10 mouse cellular contexts compared by ENCODE assay signal in genomic region chr13:58090643-58091042, GRCm38 (mm10). TPM values are rescaled to one million over a fixed set of nuclear protein-coding genes. Genes with fewer than 3 reads are reported as not detected.
DNase-seq lines count a peak whose midpoint lies in the region; ATAC-seq lines count a peak whose summit lies in the region.
"Had no signal": no experiment of that assay in that cellular context is flagged by ENCODE, and none has a peak within 500 bp of the region (broad histone marks: within the 10 kb centered on the region; RNA-seq: fewer than 3 reads in every experiment).

No protein-coding gene starts in this region.

- 19% methylated on average over 8 of the region's 8 CpGs for WGBS in hindbrain, embryonic 15.5 days
- WGBS in midbrain, embryonic 15.5 days = 6% methylated on average over 8 of the region's 8 CpGs

- H3K9me3 ChIP-seq in hindbrain, embryonic 15.5 days = no peaks in the 10 kb centered on the region
- no peaks in the 10 kb centered on the region for H3K9me3 ChIP-seq in midbrain, embryonic 15.5 days
- H3K9me3 ChIP-seq: liver, embryonic 15.5 days had no signal

- peak; percentile 89 for ATAC-seq in hindbrain, embryonic 15.5 days (ENCODE audit: low FRiP score, low read depth)
- peak; percentile 96 for ATAC-seq in midbrain, embryonic 15.5 days (replicated peaks)

- no peak overlapping the region for H3K9ac ChIP-seq in hindbrain, embryonic 15.5 days
- H3K9ac ChIP-seq in midbrain, embryonic 15.5 days = peak overlapping the region; percentile 10; the same call in 1 of the 2 replicates
- H3K9ac ChIP-seq: liver, embryonic 15.5 days had no signal

- H3K4me3 ChIP-seq in hindbrain, embryonic 15.5 days = no peak overlapping the region
- no peak overlapping the region for H3K4me3 ChIP-seq in midbrain, embryonic 15.5 days
- H3K4me3 ChIP-seq: liver, embryonic 15.5 days had no signal

- H3K4me1 ChIP-seq in hindbrain, embryonic 15.5 days (replicated peaks) = peaks cover 12% of the 10 kb centered on the region
- peaks cover 19% of the 10 kb centered on the region for H3K4me1 ChIP-seq in midbrain, embryonic 15.5 days
- H3K4me1 ChIP-seq: liver, embryonic 15.5 days had no signal

- no peaks in the 10 kb centered on the region for H3K27me3 ChIP-seq in hindbrain, embryonic 15.5 days
- no peaks in the 10 kb centered on the region for H3K27me3 ChIP-seq in midbrain, embryonic 15.5 days (replicated peaks)
- H3K27me3 ChIP-seq: liver, embryonic 15.5 days had no signal

- H3K27ac ChIP-seq in hindbrain, embryonic 15.5 days (replicated peaks) = peak overlapping the region; percentile 57
- H3K27ac ChIP-seq in midbrain, embryonic 15.5 days = peak overlapping the region; percentile 72
- H3K27ac ChIP-seq: liver, embryonic 15.5 days had no signal

- peak; percentile 69 for DNase-seq in adrenal gland, adult 2 months
- DNase-seq in brain, embryonic 18.5 days (ENCODE audit: low read depth, low spot score) = peak; percentile 71
- DNase-seq in cerebellum, adult 8-10 months = no peak
- DNase-seq in spleen, postnatal 4 days (ENCODE audit: low spot score in 2 of 2) = no peak
- DNase-seq in gastrocnemius, adult 18-20 months (ENCODE audit: low spot score) = no peak
- no peak for DNase-seq in heart, adult 9 months (ENCODE audit: low spot score in 2 of 2)

- peak overlapping the region; percentile 35 for H3K4me2 ChIP-seq in hindbrain, embryonic 15.5 days
- H3K4me2 ChIP-seq in midbrain, embryonic 15.5 days = peak overlapping the region; percentile 40
- H3K4me2 ChIP-seq: liver, embryonic 15.5 days had no signal

- 0 out of 2 replicates have a peak, but pooled peaks cover 2% of the 10 kb centered on the region for H3K36me3 ChIP-seq in hindbrain, embryonic 15.5 days
- no peaks in the 10 kb centered on the region; the same call in 1 of the 2 replicates for H3K36me3 ChIP-seq in midbrain, embryonic 15.5 days (replicated peaks)
- H3K36me3 ChIP-seq: liver, embryonic 15.5 days had no signal

RNA-seq across cellular contexts. Expression of gene Klhl3, which starts 22.7 kb away (rescaled TPM):
- 1 to 10 TPM in 1 of 2 experiments, under 1 TPM in 1; 0.86 to 3.7 TPM for total RNA-seq in adrenal gland, adult 2 months (2021)
- polyA plus RNA-seq in adrenal gland, adult 2 months (2012; rRNA removed) = 0.86 and 1.1 TPM in 2 replicates
- 12.6 and 14.0 TPM in 2 replicates for polyA plus RNA-seq in hindbrain, embryonic 15.5 days (2015; fragmentation: Nextera tagmentation; extraction: Ambion mirVana)
- 12.7 and 14.2 TPM in 2 replicates for polyA plus RNA-seq in midbrain, embryonic 15.5 days (2015; fragmentation: Nextera tagmentation; extraction: Ambion mirVana)
- total RNA-seq in gastrocnemius, adult 18-20 months (2021) = under 1 TPM; 0.26 to 0.78 TPM
- total RNA-seq: MEL had no signal

RNA-seq across cellular contexts. Expression of gene Hnrnpa0, which starts 37.7 kb away (rescaled TPM):
- 100 to 1,000 TPM in 1 of 2 experiments, 10 to 100 TPM in 1; 68.1 to 117 TPM for total RNA-seq in adrenal gland, adult 2 months (2021)
- polyA plus RNA-seq in adrenal gland, adult 2 months (2012; rRNA removed) = 79.4 and 96.9 TPM in 2 replicates
- 39.6 and 41.7 TPM in 2 replicates for polyA plus RNA-seq in hindbrain, embryonic 15.5 days (2015; fragmentation: Nextera tagmentation; extraction: Ambion mirVana)
- polyA plus RNA-seq in midbrain, embryonic 15.5 days (2015; fragmentation: Nextera tagmentation; extraction: Ambion mirVana) = 40.5 and 48.7 TPM in 2 replicates
- total RNA-seq in gastrocnemius, adult 18-20 months (2021) = 10 to 100 TPM; 30.8 to 34.4 TPM

Comparison
In these comparisons a context has a peak if more than half of its experiments do, and no peak if none do; other contexts are left out.
1. DNase-seq: peak in adrenal gland, adult 2 months (single experiment) and brain, embryonic 18.5 days (single experiment); none in cerebellum, adult 8-10 months (single experiment), spleen, postnatal 4 days (0 of 2), gastrocnemius, adult 18-20 months (single experiment) and heart, adult 9 months (0 of 2).